Mouse (Mus musculus) mature B cell (primary cell): Measurements from ENCODE around the gene Prelid3b.

Source experiments
- in situ Hi-C: fragments of 300-500 bp; cut with MboI; formaldehyde crosslinking; loops from 2 replicates; pipeline ENCODE4 v1.14.3; 2019

The Prelid3b gene

GRCm38 (mm10) chr2:174428996-174429591 lies 43.8 kb downstream of the Prelid3b start:
- in situ Hi-C loops: no loop called here

DNA sequence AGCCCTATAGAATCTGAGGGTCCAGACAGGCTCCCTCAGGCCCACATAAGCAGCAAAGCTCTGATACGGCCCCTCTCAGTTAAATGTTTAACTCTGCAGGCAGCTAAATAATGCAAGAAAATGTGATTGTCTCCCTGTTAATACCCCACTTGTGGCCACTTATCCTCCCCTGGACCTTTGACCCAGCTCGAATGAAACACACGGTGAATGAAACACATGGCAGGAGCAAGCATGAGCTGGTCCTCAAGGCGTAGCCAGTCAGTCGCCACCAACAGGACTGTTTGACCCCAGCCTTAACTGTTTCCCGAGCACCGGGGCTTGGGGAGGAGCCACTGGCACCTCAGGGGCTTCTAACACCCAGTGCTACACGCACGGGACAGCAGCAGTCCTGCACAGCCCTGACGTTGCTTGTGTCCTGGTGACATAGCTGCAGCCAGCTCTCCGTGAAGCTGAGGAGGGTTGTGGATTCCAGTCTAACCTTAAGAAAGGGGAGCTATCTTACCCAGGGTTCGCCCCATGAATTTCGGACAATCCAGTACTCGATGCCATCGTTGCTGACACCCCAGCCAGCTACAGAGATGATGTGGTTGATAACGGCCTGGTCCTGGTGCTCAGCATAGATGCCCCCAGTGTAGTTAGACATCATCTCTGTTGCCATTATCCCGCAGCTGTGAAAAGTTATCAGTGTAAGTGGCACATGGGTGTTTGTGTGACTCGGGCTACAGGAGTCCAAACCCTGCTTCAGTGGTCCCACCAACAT lies 44.6 kb downstream of the Prelid3b start:
- in situ Hi-C loops: no loop called here

GRCm38 (mm10) chr2:174426856-174427255 lies 46.0 kb downstream of the Prelid3b start:
- in situ Hi-C loops: no loop called here

DNA sequence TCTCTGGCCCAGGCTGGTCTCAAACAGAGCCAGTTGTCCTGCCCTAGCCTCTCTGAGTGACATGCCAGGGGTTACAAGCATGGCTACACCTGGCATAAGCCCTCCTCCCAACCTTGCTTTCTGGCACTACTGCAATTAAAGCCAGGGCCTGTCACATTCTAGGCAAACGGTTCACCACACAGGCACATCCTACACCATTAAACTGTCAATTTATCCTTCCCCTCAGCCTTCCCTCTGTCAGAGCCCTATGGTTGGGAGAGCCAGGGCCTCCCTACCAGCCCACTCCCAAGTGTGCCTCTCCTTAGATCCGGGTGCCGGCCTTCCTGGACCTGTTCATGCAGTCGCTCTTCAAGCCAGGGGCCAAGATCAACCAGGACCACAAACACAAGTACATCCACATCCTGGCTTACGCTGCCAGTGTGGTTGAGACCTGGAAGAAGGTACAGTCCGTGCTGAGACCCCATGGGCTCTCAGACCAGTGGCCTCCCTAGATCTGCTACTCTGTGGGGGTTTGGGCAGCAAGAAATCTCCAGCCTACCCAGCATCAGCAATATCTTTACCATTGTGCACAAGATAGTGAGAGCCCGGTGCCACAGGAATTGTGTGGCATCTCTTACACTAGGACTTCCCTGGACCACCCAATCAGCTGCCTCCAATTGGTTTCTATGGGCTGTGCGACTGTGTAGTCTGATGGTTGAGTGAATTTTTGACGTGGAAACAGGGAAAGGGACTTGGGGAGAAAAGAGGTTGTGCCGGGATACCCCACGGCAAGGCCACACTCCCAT lies 48.4 kb downstream of the Prelid3b start:
- in situ Hi-C loops: no loop called here

DNA sequence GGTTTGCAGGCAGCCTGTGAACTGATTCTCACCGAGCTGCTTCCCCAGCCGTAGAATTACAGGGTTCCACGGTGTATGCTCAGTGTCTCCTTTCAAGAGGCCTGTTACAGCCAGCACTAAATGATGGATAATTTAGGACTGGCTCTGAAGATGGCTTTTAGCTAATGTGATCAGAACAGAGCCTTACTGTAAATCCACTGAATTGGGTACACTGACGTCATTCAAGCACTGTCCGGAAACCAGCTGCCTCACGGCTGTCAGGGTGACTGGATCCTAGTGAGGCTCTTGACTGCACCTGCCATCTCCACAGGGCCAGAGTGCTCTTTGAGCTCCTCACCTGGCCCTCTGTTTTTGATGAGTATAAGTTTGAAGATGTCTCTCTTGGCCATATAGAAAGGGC lies 51.8 kb downstream of the Prelid3b start:
- in situ Hi-C loops: no loop called here

DNA sequence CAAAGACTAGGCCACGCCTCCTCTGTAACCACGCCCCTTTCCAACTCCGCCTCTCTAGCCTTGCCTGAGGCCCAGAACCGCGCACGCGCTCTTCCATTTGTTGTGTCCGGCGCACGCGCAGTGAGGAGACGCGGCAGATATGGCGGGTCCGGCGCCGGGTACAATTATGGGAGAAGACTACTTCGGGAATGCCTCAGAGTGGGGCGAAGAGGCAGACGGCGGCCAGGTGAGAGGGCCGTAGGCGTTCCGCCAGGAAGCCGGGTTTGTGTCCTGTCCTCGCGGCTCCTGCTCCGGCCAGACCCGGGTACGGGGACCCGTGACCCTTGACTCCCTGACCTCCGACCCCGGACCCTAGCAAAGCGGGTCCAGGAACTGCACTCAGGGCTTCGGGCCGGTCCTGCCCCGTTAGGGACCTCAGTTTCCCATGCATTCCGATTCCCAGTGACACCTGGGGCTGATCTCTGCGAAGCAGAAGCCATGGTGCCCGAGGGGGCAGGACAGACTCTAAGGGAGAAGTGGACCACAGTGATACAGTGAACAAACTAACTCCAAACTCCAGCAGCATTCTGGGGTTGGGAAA lies 57.1 kb downstream of the Prelid3b start, which contains the start of gene Nelfcd:
Nelfcd (plus strand) TSS at position 74 of the 580 bp plus-strand sequence.
- in situ Hi-C loops: no loop called here
